ENCODE assay signal across 10 mouse cellular contexts in genomic region chr7:45869787-45870186, GRCm38 (mm10). TPM values are rescaled to one million over a fixed set of nuclear protein-coding genes. Genes with fewer than 3 reads are reported as not detected.
A peak's percentile ranks its signal among the peaks of the same experiment; 100 is the strongest.
DNase-seq lines count a peak whose midpoint lies in the region; ATAC-seq and TF ChIP-seq lines count a peak whose summit lies in the region.
"Had no signal": no experiment of that assay in that cellular context is flagged by ENCODE, and none has a peak within 500 bp of the region (broad histone marks: within the 10 kb centered on the region; RNA-seq: fewer than 3 reads in every experiment).

No protein-coding gene starts in this region.

- TF ChIP-seq CTCF in heart, postnatal 0 days (IDR thresholded peaks at IDR 0.05; ENCODE audit: low read depth): no peak

- peaks cover 6% of the 10 kb centered on the region for H3K36me3 ChIP-seq in heart, postnatal 0 days (replicated peaks; ENCODE audit: control insufficient read depth, insufficient read depth, low read length)
- H3K36me3 ChIP-seq in midbrain, embryonic 13.5 days: peaks cover 8% of the 10 kb centered on the region; the same call in 1 of the 2 replicates

- no peaks in the 10 kb centered on the region for H3K9me3 ChIP-seq in heart, postnatal 0 days (replicated peaks; ENCODE audit: control insufficient read depth, low read length)
- H3K9me3 ChIP-seq in midbrain, embryonic 13.5 days: no peaks in the 10 kb centered on the region

- no peak for TF ChIP-seq EP300 in heart, postnatal 0 days (IDR thresholded peaks at IDR 0.05; ENCODE audit: low read depth)

- H3K27me3 ChIP-seq in heart, postnatal 0 days (ENCODE audit: control insufficient read depth, insufficient read depth, low read length): peaks cover 39% of the 10 kb centered on the region
- H3K27me3 ChIP-seq in midbrain, embryonic 13.5 days: peaks cover 49% of the 10 kb centered on the region

- peaks cover 27% of the 10 kb centered on the region for H3K4me1 ChIP-seq in heart, postnatal 0 days (ENCODE audit: control insufficient read depth, insufficient read depth)
- peaks cover 65% of the 10 kb centered on the region for H3K4me1 ChIP-seq in midbrain, embryonic 13.5 days (replicated peaks)

- no peak for ATAC-seq in heart, postnatal 0 days (ENCODE audit: insufficient read depth, low read depth)
- no peak for ATAC-seq in midbrain, embryonic 13.5 days

- no peak overlapping the region; the same call in 1 of the 2 replicates for H3K9ac ChIP-seq in heart, postnatal 0 days (replicated peaks; ENCODE audit: low read depth, low read length)
- H3K9ac ChIP-seq in midbrain, embryonic 13.5 days (replicated peaks): peak overlapping the region; percentile 74

- H3K27ac ChIP-seq in heart, postnatal 0 days (ENCODE audit: low read depth): no peak overlapping the region
- no peak overlapping the region for H3K27ac ChIP-seq in midbrain, embryonic 13.5 days

- DNase-seq in gastrocnemius, postnatal 10 days: peak; percentile 34
- no peak for DNase-seq in gastrocnemius, postnatal 4 days (ENCODE audit: low spot score in 2 of 2)
- DNase-seq in T-cell, adult 2 months (ENCODE audit: low spot score): peak; percentile 11
- DNase-seq in heart, postnatal 0 days (ENCODE audit: low spot score): no peak
- DNase-seq in embryo, embryonic 10.5 days (ENCODE audit: low spot score): no peak
- DNase-seq in cerebellum, adult 8-10 months: no peak
- DNase-seq in thymus, postnatal 4 days: no peak

- H3K4me2 ChIP-seq in heart, postnatal 0 days (ENCODE audit: low read depth, low read length): peak overlapping the region; percentile 48
- H3K4me2 ChIP-seq in midbrain, embryonic 13.5 days (replicated peaks): peak overlapping the region; percentile 76

- H3K4me3 ChIP-seq in heart, postnatal 0 days (ENCODE audit: low read depth, low read length): peak overlapping the region; percentile 22; the same call in 1 of the 2 replicates
- H3K4me3 ChIP-seq in midbrain, embryonic 13.5 days (replicated peaks): peak overlapping the region; percentile 45
- H3K4me3 ChIP-seq: erythroblast, embryonic 14.5 days had no signal

- 5% methylated on average over 14 of the region's 14 CpGs for WGBS in heart, postnatal 0 days
- 2% methylated on average over 14 of the region's 14 CpGs for WGBS in midbrain, embryonic 13.5 days

RNA-seq across cellular contexts. Expression of gene Kdelr1, which starts 2.8 kb away (rescaled TPM):
- total RNA-seq in gastrocnemius, postnatal 10 days (2021): 10 to 100 TPM; 73.5 to 74.7 TPM
- total RNA-seq in gastrocnemius, postnatal 4 days (2021): 100 to 1,000 TPM; 101 to 104 TPM
- 279 and 304 TPM in 2 replicates for total RNA-seq in heart, postnatal 0 days (2014; rRNA removed; ENCODE audit: low replicate concordance)
- polyA plus RNA-seq in heart, postnatal 0 days (2015; fragmentation: Nextera tagmentation; extraction: Ambion mirVana): 58.5 and 62.4 TPM in 2 replicates
- 36.1 and 44.8 TPM in 2 replicates for polyA plus RNA-seq in midbrain, embryonic 13.5 days (2015; fragmentation: Nextera tagmentation; extraction: Ambion mirVana)

RNA-seq across cellular contexts. Expression of gene Grin2d, which starts 8.4 kb away (rescaled TPM):
- 1 to 10 TPM in 1 of 2 experiments, under 1 TPM in 1; 0.80 to 1.2 TPM for total RNA-seq in gastrocnemius, postnatal 10 days (2021)
- 1 to 10 TPM; 1.2 to 1.5 TPM for total RNA-seq in gastrocnemius, postnatal 4 days (2021)
- 1.0 and 3.1 TPM in 2 replicates for total RNA-seq in heart, postnatal 0 days (2014; rRNA removed; ENCODE audit: low replicate concordance)
- polyA plus RNA-seq in heart, postnatal 0 days (2015; fragmentation: Nextera tagmentation; extraction: Ambion mirVana): 0.12 and 0.16 TPM in 2 replicates
- polyA plus RNA-seq in midbrain, embryonic 13.5 days (2015; fragmentation: Nextera tagmentation; extraction: Ambion mirVana): 1.2 and 1.3 TPM in 2 replicates
- total RNA-seq: neutrophil, adult 5-6 weeks had no signal

RNA-seq across cellular contexts. Expression of gene Syngr4, which starts 26.7 kb away (rescaled TPM):
- under 1 TPM in 1 of 2 experiments, not detected in 1; 0.35 TPM for total RNA-seq in gastrocnemius, postnatal 10 days (2021)
- total RNA-seq in gastrocnemius, postnatal 4 days (2021): under 1 TPM; 0.39 to 0.75 TPM
- total RNA-seq in heart, postnatal 0 days (2014; rRNA removed; ENCODE audit: low replicate concordance): 0.27 TPM in 1 of 2 replicates, not detected in the other
- 0.58 and 0.71 TPM in 2 replicates for polyA plus RNA-seq in heart, postnatal 0 days (2015; fragmentation: Nextera tagmentation; extraction: Ambion mirVana)
- polyA plus RNA-seq in midbrain, embryonic 13.5 days (2015; fragmentation: Nextera tagmentation; extraction: Ambion mirVana): 0.28 and 0.66 TPM in 2 replicates
- total RNA-seq: neutrophil, adult 5-6 weeks had no signal

RNA-seq across cellular contexts. Expression of gene Tmem143, which starts 27.0 kb away (rescaled TPM):
- total RNA-seq in gastrocnemius, postnatal 10 days (2021): 10 to 100 TPM; 42.3 to 47.7 TPM
- 10 to 100 TPM; 31.4 to 33.7 TPM for total RNA-seq in gastrocnemius, postnatal 4 days (2021)
- 94.0 and 124 TPM in 2 replicates for total RNA-seq in heart, postnatal 0 days (2014; rRNA removed; ENCODE audit: low replicate concordance)
- 11.7 and 12.0 TPM in 2 replicates for polyA plus RNA-seq in heart, postnatal 0 days (2015; fragmentation: Nextera tagmentation; extraction: Ambion mirVana)
- polyA plus RNA-seq in midbrain, embryonic 13.5 days (2015; fragmentation: Nextera tagmentation; extraction: Ambion mirVana): 5.9 and 6.7 TPM in 2 replicates

RNA-seq across cellular contexts. Expression of gene Grwd1, which starts 39.0 kb away (rescaled TPM):
- total RNA-seq in gastrocnemius, postnatal 10 days (2021): 10 to 100 TPM; 14.8 to 15.4 TPM
- total RNA-seq in gastrocnemius, postnatal 4 days (2021): 10 to 100 TPM; 17.4 to 18.0 TPM
- total RNA-seq in heart, postnatal 0 days (2014; rRNA removed; ENCODE audit: low replicate concordance): 26.7 and 28.8 TPM in 2 replicates
- polyA plus RNA-seq in heart, postnatal 0 days (2015; fragmentation: Nextera tagmentation; extraction: Ambion mirVana): 19.3 and 22.7 TPM in 2 replicates
- polyA plus RNA-seq in midbrain, embryonic 13.5 days (2015; fragmentation: Nextera tagmentation; extraction: Ambion mirVana): 39.9 and 41.7 TPM in 2 replicates

Comparison
In these comparisons a context has a peak if more than half of its experiments do, and no peak if none do; other contexts are left out.
1. DNase-seq: peak in gastrocnemius, postnatal 10 days (single experiment) and T-cell, adult 2 months (single experiment); none in gastrocnemius, postnatal 4 days (0 of 2), heart, postnatal 0 days (single experiment), embryo, embryonic 10.5 days (single experiment), cerebellum, adult 8-10 months (single experiment) and thymus, postnatal 4 days (single experiment).